Mouse (Mus musculus): ENCODE results near the gene Rhob. TPM values are rescaled to one million over a fixed set of nuclear protein-coding genes. Genes with fewer than 3 reads are reported as not detected.

Rhob gene
- polyA plus RNA-seq, 1 experiment from 2014 or later, result 32.9 TPM

DNA sequence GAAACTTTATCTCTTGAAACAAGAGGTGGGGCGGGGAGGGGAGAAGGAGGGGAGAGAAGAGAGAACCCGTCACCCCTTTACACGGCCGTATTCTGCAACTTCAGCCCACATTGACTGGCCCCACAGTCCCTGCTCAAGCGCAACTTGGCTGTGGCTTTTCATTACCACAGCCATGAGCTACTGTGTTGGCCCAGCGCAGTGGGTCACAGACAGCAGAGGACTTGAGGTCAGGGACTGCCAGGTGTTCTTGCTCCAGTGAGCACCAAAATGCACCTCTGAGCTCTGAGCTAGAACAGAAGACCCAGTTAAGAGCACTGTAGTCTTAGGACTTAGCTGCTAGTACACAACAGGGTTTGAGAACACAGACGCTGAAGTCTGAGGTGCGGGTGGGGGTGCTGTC lies 41.4 kb downstream of the Rhob start:
- WGBS, result 73% methylated on average over 8 of the region's 8 CpGs
- ATAC-seq (ENCODE audit: low FRiP score, low TSS enrichment), result no peak

DNA sequence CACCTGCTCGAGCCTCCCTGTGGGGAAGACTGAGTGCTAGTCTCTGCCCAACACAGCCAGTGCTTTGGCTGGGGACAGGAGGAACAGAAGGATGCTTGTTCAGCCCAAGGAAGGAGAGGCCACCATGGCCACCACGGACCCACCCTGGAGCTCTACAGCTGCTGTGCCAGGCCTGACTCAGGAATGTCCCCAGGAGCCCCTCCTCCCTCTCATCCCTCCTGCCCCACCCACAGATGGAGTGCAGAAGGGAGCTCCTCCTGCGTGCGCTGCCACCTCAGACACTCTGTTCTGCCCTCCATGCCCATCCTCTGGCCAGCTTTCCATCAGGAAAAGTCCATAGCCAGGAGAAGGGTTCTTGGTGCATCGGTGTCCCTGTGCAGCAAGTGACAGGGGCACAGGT lies 42.8 kb downstream of the Rhob start:
- Histone ChIP-seq H3K9me3 (ENCODE audit: control insufficient read depth, low read length) (no peaks in the 10 kb centered on the region), H3K27me3 (ENCODE audit: control insufficient read depth, insufficient read depth, low read length) (no peaks in the 10 kb centered on the region), H3K27ac (replicated peaks) (no peak overlapping the region), H3K4me3 (ENCODE audit: low read depth, low read length) (no peak overlapping the region), H3K9ac (ENCODE audit: low read length) (no peak overlapping the region), H3K4me1 (replicated peaks; ENCODE audit: control insufficient read depth, insufficient read depth) (peaks cover 2% of the 10 kb centered on the region; the same call in 1 of the 2 replicates), H3K36me3 (ENCODE audit: control insufficient read depth, insufficient read depth, low read length) (no peaks in the 10 kb centered on the region), H3K4me2 (replicated peaks; ENCODE audit: low read depth) (no peak overlapping the region)
- TF ChIP-seq EP300 (optimal IDR thresholded peaks at IDR 0.05), result no peak
- no peak for TF ChIP-seq CTCF (IDR thresholded peaks at IDR 0.05; ENCODE audit: low read depth)
- 45% methylated on average over 5 of the region's 5 CpGs for WGBS
- DNase-seq (ENCODE audit: low spot score) (no peak), ATAC-seq (ENCODE audit: low FRiP score, low TSS enrichment) (no peak)

More for the DNA sequence above, 41.4 kb downstream of the Rhob start:
- no peaks in the 10 kb centered on the region for H3K9me3 ChIP-seq (ENCODE audit: control insufficient read depth, low read length)
- H3K4me2 ChIP-seq (replicated peaks; ENCODE audit: low read depth), result no peak overlapping the region
- no peak for TF ChIP-seq CTCF (IDR thresholded peaks at IDR 0.05; ENCODE audit: low read depth)
- TF ChIP-seq EP300 (optimal IDR thresholded peaks at IDR 0.05), result no peak
- no peaks in the 10 kb centered on the region for H3K36me3 ChIP-seq (ENCODE audit: control insufficient read depth, insufficient read depth, low read length)
- H3K4me3 ChIP-seq (ENCODE audit: low read depth, low read length), result no peak overlapping the region
- no peak overlapping the region for H3K27ac ChIP-seq (replicated peaks)
- no peak for DNase-seq (ENCODE audit: low spot score)
- no peak overlapping the region for H3K9ac ChIP-seq (ENCODE audit: low read length)
- H3K27me3 ChIP-seq (ENCODE audit: control insufficient read depth, insufficient read depth, low read length), result no peaks in the 10 kb centered on the region
- no peaks in the 10 kb centered on the region; the same call in 1 of the 2 replicates for H3K4me1 ChIP-seq (replicated peaks; ENCODE audit: control insufficient read depth, insufficient read depth)

DNA sequence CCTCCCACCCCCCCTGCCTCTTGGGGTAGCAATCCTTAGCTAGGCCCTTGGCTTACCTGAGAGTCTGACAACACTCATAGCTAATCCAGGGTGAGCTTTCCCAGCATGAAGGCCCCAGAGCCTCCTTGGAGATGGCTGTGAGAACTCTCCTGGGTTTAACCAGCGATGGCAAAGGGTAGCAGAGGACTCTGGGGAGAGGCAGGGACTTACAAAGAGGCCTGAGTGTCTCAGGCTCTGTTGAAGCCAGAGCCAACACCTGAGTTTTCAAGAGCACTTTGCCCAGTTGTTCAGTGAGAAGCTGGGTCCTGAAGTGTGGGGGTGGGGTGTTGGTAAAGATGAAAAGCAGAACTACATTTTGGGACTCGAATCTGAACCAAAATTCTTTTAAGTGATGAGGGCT lies 44.8 kb downstream of the Rhob start:
- Histone ChIP-seq H3K27me3 (ENCODE audit: control insufficient read depth, insufficient read depth, low read length) (no peaks in the 10 kb centered on the region), H3K9ac (ENCODE audit: low read length) (no peak overlapping the region), H3K4me2 (replicated peaks; ENCODE audit: low read depth) (no peak overlapping the region), H3K36me3 (ENCODE audit: control insufficient read depth, insufficient read depth, low read length) (no peaks in the 10 kb centered on the region), H3K4me1 (replicated peaks; ENCODE audit: control insufficient read depth, insufficient read depth) (peaks cover 4% of the 10 kb centered on the region; the same call in 1 of the 2 replicates), H3K4me3 (ENCODE audit: low read depth, low read length) (no peak overlapping the region), H3K27ac (replicated peaks) (no peak overlapping the region), H3K9me3 (ENCODE audit: control insufficient read depth, low read length) (no peaks in the 10 kb centered on the region)
- DNase-seq (ENCODE audit: low spot score) (no peak), ATAC-seq (ENCODE audit: low FRiP score, low TSS enrichment) (no peak)
- TF ChIP-seq CTCF (IDR thresholded peaks at IDR 0.05; ENCODE audit: low read depth) (no peak), EP300 (optimal IDR thresholded peaks at IDR 0.05) (no peak)
- 64% methylated on average over 2 of the region's 2 CpGs for WGBS

GRCm38 (mm10) chr12:8454487-8454886 lies 45.3 kb downstream of the Rhob start:
- Histone ChIP-seq H3K4me3 (ENCODE audit: low read depth, low read length) (no peak overlapping the region), H3K4me2 (replicated peaks; ENCODE audit: low read depth) (no peak overlapping the region), H3K27me3 (ENCODE audit: control insufficient read depth, insufficient read depth, low read length) (no peaks in the 10 kb centered on the region), H3K36me3 (ENCODE audit: control insufficient read depth, insufficient read depth, low read length) (no peaks in the 10 kb centered on the region), H3K9ac (ENCODE audit: low read length) (no peak overlapping the region), H3K9me3 (ENCODE audit: control insufficient read depth, low read length) (no peaks in the 10 kb centered on the region), H3K4me1 (replicated peaks; ENCODE audit: control insufficient read depth, insufficient read depth) (peaks cover 4% of the 10 kb centered on the region; the same call in 1 of the 2 replicates), H3K27ac (replicated peaks) (no peak overlapping the region)
- DNase-seq (ENCODE audit: low spot score) (peak; percentile 42), ATAC-seq (ENCODE audit: low FRiP score, low TSS enrichment) (no peak)
- 35% methylated on average over 3 of the region's 3 CpGs for WGBS
- no peak for TF ChIP-seq CTCF (IDR thresholded peaks at IDR 0.05; ENCODE audit: low read depth)
- TF ChIP-seq EP300 (optimal IDR thresholded peaks at IDR 0.05), result no peak

DNA sequence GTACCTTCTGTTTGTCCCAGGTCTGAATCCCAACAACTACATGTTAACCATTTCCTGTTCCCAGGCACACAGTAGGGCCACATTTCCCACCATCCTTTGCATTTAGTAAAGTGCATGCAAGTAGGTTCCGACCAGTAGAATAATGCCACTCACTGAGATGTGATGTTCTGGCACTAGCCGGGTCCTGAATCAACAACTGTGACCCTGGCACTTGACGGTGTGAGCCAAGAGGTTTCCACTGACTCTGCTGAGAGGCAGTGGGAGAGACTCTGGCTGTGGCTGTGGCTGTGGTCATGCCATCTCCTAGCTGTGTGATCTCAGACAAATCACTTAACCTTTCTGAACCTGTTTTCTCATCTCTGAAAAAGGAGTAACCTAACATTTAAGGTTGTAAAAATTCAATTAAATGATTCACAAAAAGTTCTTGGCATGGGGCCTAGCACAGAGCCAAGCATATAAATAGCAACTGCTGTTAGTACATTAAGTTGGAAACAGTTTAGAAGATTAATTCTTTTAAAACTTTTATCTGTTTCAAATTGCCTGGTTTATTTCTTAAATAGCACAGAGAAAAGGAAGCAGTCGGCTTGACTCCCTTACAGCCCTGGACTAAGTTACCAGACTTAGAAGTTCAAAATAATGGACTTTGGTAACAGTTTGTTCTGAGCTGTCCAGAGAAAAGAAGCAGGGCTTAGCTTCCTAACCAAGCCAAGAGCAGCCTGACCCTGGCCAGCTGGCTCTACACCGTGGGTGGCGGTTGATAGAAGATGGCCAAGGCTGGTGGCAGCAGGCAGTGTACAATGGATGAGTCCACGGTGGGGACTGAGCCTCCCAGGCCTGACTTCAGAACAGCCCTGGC lies 46.8 kb downstream of the Rhob start:
- ATAC-seq (ENCODE audit: low FRiP score, low TSS enrichment) (peak; percentile 22; the same call in 1 of the 2 replicates), DNase-seq (ENCODE audit: low spot score) (no peak)
- 50% methylated on average over 7 of the region's 7 CpGs for WGBS

More for the DNA sequence above, 46.8 kb downstream of the Rhob start:
- Histone ChIP-seq H3K4me2 (replicated peaks; ENCODE audit: low read depth) (no peak overlapping the region), H3K9me3 (ENCODE audit: control insufficient read depth, low read length) (no peaks in the 10 kb centered on the region), H3K36me3 (ENCODE audit: control insufficient read depth, insufficient read depth, low read length) (no peaks in the 10 kb centered on the region), H3K4me1 (replicated peaks; ENCODE audit: control insufficient read depth, insufficient read depth) (peaks cover 4% of the 10 kb centered on the region; the same call in 1 of the 2 replicates), H3K27ac (replicated peaks) (peak overlapping the region; percentile 50; the same call in 1 of the 2 replicates), H3K27me3 (ENCODE audit: control insufficient read depth, insufficient read depth, low read length) (no peaks in the 10 kb centered on the region), H3K4me3 (ENCODE audit: low read depth, low read length) (no peak overlapping the region), H3K9ac (ENCODE audit: low read length) (no peak overlapping the region)
- TF ChIP-seq EP300 (optimal IDR thresholded peaks at IDR 0.05) (no peak), CTCF (IDR thresholded peaks at IDR 0.05; ENCODE audit: low read depth) (no peak)
